Mouse (Mus musculus) kidney, adult 8-10 months (tissue): ENCODE measurements around the gene Olfr70.

Source experiments
- DNase-seq, 2 experiments: peaks; one replicate each; pipeline ENCODE4 v3.0.0; 2022

The Olfr70 gene

GRCm38 (mm10) chr4:43709869-43710268 lies 9.3 kb upstream of the Olfr70 start, which contains the start of gene Olfr71:
Gene Olfr71, minus strand, starts transcription at chr4:43710255.
- DNase-seq = peak in 1 of 2 experiments; percentile 34

DNA sequence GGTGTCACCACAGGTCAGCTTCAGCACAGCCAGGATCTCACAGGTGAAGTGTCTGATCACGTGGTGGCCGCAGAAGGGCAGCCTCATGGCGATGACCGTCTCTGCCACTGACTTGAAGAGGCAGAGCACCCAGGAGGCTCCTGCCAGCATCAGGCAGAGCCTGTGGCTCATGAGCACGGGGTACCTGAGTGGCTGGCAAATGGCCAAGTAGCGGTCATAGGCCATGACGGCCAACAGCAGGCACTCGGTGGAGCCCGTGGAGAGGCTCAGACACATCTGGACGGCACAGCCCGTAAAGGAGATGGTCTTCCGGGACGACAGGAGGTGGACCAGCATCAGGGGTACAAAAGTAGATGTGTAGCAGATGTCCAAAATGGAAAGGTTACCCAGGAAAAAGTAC lies 5.4 kb upstream of the Olfr70 start:
- DNase-seq = no peak

DNA sequence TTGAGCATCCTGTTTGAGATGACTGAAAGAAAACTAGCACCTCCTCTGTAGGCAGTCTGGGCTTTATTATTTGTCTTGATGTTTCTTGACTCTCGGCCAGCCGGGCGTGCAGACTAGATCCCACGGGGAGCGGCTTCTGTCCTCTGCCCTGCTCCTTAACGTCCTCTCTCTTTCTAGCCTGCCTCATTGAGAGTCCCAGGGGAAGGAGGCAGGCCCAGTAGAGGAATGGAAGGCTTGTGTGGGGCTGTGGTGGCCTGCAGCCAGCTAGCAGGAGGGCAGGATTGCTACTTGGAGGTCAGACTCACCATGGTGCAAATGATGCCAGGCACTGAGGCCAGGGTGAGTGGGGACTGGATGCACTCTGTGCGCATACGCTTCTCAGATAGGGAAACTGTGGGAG lies 3.2 kb upstream of the Olfr70 start:
- peak in 1 of 2 experiments; percentile 30 for DNase-seq

GRCm38 (mm10) chr4:43703439-43703838 lies 2.8 kb upstream of the Olfr70 start:
- no peak for DNase-seq

DNA sequence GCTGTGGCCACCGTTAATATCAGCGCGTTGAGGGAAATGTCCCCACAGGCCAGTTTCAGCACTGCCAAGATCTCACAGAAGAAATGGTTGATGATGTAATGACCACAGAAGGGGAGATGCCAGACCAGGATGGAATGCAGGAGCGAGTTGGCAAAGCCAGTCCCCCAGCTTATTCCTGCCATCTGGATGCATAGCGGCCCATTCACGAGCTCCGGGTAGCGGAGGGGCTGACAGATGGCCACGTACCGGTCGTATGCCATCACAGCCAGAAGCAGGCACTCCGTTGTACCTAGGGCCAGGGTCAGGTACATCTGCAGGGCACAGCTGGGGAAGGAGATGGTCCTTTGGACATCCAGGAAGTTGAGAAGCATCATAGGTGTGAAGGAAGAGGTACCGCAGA lies 4.0 kb downstream of the Olfr70 start:
- DNase-seq = no peak

DNA sequence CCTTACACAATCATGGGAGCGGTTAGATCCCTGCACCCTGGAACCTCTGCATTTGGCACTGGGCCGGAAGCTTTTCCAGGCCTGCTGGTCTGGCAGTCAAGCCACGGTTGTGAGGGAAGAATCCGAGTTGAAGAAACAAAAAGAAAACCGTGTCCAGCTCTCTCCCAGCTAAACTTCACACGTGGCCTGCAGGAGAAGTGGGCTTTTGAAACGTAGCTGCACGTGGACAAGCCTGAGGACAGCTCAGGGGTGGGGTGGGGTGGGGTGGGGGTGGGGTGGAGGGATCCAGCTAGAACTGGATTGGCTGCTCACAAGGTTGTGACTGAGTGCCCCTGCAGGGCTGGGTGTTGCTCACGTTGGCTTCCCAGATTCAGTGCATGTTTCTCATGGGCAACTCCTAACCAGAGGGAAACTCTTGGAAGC lies 5.3 kb downstream of the Olfr70 start:
- DNase-seq = peak; percentile 47 to 60

GRCm38 (mm10) chr4:43694439-43695248 lies 6.0 kb downstream of the Olfr70 start:
- no peak for DNase-seq

GRCm38 (mm10) chr4:43693806-43694241 lies 6.8 kb downstream of the Olfr70 start:
- no peak for DNase-seq

DNA sequence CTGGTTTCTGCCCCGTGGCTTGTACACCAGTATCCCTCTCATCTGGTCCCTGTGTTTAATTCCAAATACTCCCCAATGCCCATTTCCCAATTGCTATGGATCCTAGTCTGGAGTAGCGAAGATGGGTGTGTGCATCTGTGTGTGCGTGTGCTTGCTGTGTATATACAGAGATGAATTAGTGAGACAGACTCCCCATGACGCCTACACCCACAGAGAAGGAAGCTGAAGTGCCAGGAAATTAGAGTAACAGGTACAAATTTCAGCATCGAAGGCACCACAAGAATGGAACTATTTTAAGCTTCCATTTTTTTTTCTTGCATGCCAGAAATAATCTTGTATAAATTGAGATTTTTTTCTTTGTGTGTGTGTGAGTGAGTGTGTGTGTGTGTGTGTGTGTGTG lies 9.6 kb downstream of the Olfr70 start:
- no peak for DNase-seq

DNA sequence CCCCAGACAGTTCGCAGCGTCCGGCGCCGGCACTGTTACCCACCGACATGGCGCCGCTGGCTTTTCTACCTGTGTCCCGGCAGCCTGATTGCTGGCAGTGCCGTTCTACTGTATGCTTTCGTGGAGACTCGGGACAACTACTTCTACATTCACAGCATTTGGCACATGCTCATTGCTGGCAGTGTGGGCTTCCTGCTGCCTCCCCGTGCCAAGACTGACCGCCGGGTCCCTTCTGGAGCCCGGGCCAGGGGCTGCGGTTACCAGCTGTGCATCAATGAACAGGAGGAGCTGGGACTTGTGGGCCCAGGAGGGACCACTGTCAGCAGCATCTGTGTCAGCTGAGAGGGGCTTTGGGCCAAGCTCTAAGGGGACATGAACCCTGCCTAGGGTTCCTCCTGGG lies 10.6 kb downstream of the Olfr70 start:
- no peak for DNase-seq

DNA sequence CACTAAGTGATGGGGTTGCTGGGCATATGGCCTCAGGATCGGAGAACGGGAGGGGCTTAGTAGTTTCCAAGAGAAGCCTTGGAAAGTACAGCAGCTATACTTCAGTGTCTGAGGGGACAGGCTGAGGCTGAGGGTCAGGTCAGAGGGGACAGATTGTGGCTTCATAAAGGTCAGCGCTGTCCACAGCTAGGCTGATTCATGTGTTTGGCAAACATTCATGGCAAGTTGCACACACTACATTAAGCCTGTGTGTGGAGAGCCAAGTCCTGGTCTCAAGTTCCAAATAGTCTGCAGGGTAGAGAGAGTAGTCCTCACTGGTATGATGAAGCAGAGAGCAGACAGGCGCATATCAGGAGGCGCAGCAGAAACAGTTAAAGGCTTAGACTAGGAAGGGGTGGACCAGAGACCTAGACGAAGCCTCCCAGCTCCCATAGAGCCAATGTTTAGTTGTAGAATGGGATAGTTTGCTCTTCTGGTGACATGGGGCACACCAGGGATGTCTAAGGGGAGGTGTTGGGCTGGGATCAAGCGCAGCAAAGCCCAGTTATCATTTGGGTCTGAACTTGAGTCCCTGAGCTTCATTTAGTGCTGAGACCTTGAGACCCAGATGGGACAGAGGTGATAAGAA lies 21.1 kb downstream of the Olfr70 start:
- peak in 1 of 2 experiments; percentile 21 for DNase-seq

GRCm38 (mm10) chr4:43678541-43678940 lies 22.1 kb downstream of the Olfr70 start:
- no peak for DNase-seq

DNA sequence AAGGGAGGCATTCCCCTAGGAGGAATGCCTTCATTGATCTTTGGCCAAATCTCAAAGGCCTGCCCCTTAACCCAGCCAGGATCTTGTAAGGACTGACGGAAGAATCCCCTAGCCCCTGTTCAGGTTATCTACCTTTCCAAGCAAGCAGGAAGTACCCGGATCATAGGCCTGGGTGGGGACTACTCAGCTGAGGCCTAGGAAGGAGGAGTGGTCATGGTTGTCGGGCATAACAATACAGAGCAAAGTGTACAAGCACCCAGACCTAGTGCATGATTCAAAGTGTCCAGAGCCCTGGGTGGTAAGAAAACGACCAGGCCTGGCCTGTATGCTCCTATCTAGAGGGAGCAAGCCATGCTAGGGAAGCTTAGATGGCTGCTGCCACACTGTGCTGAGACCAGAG lies 25.0 kb downstream of the Olfr70 start:
- no peak for DNase-seq

GRCm38 (mm10) chr4:43674974-43675373 lies 25.6 kb downstream of the Olfr70 start:
- peak in 1 of 2 experiments; percentile 36 for DNase-seq

DNA sequence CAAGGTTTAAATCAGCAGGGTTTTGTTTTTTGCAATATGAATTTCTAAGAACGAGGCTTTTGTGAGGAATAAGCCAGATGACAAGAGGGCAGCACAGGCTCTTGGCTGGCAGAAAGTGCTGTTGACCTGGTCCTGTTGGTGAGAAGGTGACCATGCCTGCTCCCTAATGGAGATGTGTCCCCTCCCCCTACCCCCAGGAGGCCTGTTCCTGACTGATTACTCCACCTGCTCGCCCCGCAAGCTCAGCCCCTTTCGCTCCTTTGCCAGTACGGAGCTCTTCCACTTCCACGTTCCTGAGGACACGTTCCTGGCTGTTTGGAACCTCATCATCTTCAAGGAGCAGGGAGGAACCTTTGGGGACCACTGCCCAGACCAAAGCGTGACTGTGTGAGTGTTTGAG lies 26.9 kb downstream of the Olfr70 start:
- no peak for DNase-seq

GRCm38 (mm10) chr4:43672070-43672469 lies 28.5 kb downstream of the Olfr70 start:
- peak; percentile 82 to 95 for DNase-seq

DNA sequence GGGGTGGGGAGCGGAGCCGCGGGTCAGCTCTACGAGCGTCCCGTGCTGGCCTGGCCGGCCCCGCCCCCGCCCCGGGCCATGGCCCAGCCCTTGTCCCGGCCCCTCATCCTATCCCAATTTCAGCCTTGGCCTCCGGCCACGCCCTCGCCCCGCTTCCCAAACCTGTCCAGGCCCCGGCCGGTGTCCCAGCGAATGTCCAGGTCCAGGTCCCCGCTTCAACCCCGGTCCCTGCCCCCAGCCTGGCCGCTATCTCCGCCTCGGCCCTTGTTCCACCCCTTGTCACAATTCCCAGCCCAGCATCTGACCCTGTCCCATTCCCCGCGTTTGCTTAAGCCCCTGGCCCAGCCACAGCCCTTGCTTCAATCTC lies 31.2 kb downstream of the Olfr70 start:
- peak in 1 of 2 experiments; percentile 71 for DNase-seq

- peak; percentile 91 to 92 for DNase-seq
Observed at GRCm38 (mm10) chr4:43668782-43669427, 31.7 kb downstream of the Olfr70 start, which contains the start of the genes Tmem8b and Fam221b. Gene Tmem8b, plus strand, starts transcription at chr4:43668971. Gene Fam221b, minus strand, starts transcription at chr4:43669145.

DNA sequence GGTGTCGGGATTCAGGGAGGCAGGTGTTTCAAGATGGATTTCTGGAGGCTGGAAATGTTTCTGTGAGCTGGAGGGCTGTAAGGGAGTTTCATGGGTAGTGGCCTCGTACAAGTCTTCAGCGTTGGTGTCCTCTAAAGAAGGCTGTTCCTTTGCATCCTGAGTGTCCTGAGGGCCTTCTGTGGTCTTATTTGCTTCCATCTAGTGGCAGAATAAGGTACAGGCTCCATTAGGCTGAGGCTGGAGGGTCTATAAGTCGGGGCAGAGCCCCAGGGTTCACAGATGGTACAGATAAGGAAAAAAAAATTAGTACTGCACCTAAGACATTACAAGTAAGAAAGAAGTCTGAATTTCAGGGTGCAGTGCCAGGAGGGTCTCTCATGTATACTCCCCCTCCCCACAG lies 34.2 kb downstream of the Olfr70 start:
- no peak for DNase-seq

- no peak for DNase-seq
Observed at GRCm38 (mm10) chr4:43657146-43657545, 43.5 kb downstream of the Olfr70 start.

- DNase-seq = peak; percentile 98 to 99
Observed at GRCm38 (mm10) chr4:43656339-43657109, 44.1 kb downstream of the Olfr70 start, which contains the start of gene Hint2. Gene Hint2, minus strand, starts transcription at chr4:43656466.

GRCm38 (mm10) chr4:43655656-43656338 lies 44.8 kb downstream of the Olfr70 start:
- DNase-seq = peak; percentile 71
